Mouse (Mus musculus) adrenal gland, postnatal 36 days (tissue): ENCODE data around the gene Fam189a1. TPM values are rescaled to one million over a fixed set of nuclear protein-coding genes. Genes with fewer than 3 reads are reported as not detected.

Experiments
- DNase-seq, 2 experiments: peaks; one replicate each; pipeline ENCODE4 v3.0.0; 2021; ENCODE audit warnings: mixed read lengths in 1 of 2
- microRNA-seq: library from miRNA; unstranded; fragments of <30 nt; microRNA quantifications from one replicate; pipeline ENCODE4 v1.2.0, GENCODE M21; 2021
- total RNA-seq, 2 experiments: library from RNA; stranded (reverse); gene quantifications; 2 replicates each; pipeline ENCODE4 v1.2.3; 2021

Fam189a1 gene
- total RNA-seq, 2 experiments from 2014 or later = 0.23 to 0.30 TPM

GRCm38 (mm10) chr7:64728181-64728591 is 428.2 kb downstream of the Fam189a1 start:
- DNase-seq = no peak

DNA sequence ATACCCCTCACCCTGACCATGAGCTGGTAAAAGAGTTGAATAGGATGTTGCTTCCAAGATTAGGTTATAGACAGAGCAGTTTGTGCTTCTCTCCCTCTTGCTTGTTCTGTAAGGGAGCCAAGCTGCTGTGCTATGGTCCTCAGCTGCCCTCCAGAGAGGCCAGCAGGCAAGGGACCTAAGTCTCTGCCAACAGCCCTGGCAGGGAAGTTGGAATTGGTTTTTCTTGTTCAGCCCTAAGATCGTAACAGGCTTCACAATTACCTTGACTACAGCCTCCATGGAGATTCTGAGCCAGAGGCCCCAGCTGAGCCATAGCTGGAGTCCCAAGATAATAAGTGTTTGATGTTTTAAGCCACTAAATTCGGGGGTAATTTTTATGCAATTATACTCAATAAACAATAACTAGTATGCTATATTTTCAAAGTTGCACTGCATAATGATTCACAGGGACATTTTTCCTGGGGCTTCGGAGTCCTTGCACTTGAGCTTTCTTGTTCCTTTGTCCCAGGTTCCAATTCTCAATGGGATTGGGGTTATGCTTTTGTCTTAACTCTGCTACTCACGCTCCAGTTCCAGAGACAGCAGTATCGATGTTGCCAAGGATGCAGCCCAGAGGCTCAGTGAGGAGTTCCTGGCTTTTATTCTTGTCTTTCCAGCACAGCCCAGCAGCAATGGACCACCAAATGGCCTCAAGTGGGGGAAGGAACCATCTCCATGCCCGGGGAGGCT is 430.2 kb downstream of the Fam189a1 start:
- DNase-seq = peak in 1 of 2 experiments; percentile 26

GRCm38 (mm10) chr7:64724409-64724808 is 432.0 kb downstream of the Fam189a1 start:
- DNase-seq = no peak

DNA sequence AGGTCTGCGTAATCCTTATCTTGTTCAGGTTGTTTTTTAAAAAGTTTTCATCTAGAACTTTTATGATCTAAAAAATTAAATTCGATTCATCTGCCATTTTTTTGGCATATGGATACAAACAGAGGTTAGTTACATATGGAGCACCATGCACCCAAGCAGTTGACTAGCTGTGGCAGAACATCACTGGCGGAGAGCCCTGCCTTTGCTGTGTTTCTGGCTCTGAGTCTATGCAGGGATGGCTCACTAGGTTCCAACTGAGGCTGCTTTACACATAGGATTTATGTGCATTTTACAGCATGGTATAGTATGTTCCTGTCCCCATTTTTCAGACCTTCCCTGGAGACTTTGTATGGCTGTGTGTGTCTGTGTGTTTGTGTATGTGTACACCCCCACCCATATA is 433.1 kb downstream of the Fam189a1 start:
- DNase-seq = no peak

- no peak for DNase-seq
Measured at GRCm38 (mm10) chr7:64716286-64716685, 440.1 kb downstream of the Fam189a1 start.

DNA sequence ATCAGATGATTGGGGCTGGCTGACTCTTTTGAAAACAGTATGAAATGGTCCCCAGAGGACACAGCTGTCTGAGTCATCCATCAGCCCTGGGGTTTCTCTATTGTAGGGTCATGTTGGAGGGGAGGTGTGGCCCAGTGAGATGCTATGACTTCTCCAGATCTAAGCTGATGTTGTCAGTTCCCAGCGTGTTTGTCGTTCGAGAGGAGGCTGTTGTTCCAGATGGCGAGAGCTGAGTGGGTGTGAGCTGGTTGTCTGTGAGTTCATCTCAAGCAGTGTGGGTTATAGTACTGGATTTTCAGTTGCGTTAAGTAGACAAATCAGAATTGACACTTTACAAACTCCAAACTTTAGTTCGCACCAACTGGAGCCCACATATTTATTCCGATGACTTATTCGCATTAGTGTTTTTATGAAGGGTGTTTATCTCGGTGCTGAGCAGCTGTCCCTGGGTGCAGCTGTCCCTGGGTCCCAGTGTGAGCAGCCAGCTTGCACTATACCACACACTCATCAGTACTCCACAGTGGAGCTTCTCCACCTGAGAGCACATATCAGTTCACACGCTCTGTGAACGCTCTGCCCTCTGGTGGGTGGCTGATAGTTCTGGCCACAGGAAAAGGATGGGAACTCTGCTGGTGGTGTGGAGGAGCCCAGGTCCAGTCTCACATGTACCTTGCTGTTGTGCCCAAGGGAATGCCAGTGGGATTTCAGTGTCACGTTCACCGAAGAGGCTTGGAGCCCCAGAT is 446.7 kb downstream of the Fam189a1 start:
- DNase-seq = no peak

DNA sequence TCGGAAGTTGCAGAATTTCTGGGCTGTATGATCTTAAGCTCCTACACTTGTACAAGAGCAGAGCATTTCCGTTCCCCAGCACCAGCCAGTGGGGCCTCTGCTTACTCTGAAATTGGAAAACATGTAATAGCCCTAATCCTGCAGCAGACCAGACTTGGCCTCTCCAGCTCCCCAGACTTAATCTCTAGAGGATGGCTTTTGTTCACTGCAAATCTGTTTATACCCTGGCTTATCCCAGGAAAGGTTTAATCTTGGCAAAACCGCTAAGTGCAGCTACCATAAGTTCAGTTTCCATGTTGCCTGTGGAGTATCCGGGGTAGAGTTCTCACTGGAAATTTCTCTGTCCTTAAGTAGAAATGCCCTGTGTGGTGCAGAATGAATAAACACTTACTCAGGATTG is 448.2 kb downstream of the Fam189a1 start:
- no peak for DNase-seq

Small RNA genes lying within 50 kb of the gene (microRNA-seq; reads per million reads assigned to microRNA genes)
- gene Gm25249 = not detected
